Mouse (Mus musculus) ES-Bruce4 (cell line): ENCODE data around the gene Glis2.

Experiments
- CTCF ChIP-seq: IDR thresholded peaks from one replicate; pipeline ENCODE4 v1.8.1; 2011; ENCODE audit warnings: low read depth, low read length
- POLR2A ChIP-seq: IDR thresholded peaks from one replicate; pipeline ENCODE4 v1.8.1; 2011; ENCODE audit warnings: low read length; ENCODE audit not compliant: insufficient read depth

- TF ChIP-seq CTCF (no peak), POLR2A (no peak)
Measured at GRCm38 (mm10) chr16:4614639-4615038, 20.1 kb downstream of the Glis2 start.
